Mouse (Mus musculus): ENCODE results near the gene Tenm2. TPM values are rescaled to one million over a fixed set of nuclear protein-coding genes. Genes with fewer than 3 reads are reported as not detected.

The Tenm2 gene
- total and polyA plus RNA-seq, 3 experiments, result not detected

DNA sequence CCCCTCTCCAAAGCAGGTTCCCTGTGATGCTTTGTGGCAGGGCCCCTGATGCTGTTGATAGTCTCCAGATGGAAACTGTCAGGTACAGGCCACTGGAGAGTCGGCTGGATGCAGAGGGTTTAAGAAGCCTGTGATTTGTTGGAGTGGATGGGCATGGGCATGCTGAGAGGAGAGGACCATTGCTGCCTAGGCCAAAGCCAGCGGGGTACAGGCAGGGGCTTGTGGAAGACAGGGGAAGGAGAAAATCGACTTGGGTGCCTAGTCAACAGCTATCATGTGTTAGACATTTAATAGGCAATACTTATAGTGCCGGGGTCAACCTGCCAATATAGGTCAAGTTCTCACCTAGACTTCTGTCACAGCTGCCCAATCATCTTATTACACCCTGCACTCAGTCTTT, 926.4 kb downstream of the Tenm2 start:
- no peak overlapping the region for H3K27ac ChIP-seq (ENCODE audit: insufficient read depth, low read depth)
- no peak overlapping the region for H3K4me2 ChIP-seq (ENCODE audit: insufficient read depth, low read depth, poor library complexity, severe bottlenecking)
- no peaks in the 10 kb centered on the region for H3K79me2 ChIP-seq (replicated peaks; ENCODE audit: control insufficient read depth, extremely low read depth, insufficient read depth, poor library complexity, severe bottlenecking)
- peaks cover 85% of the 10 kb centered on the region for H3K9me3 ChIP-seq (replicated peaks; ENCODE audit: low read length)
- DNase-seq (ENCODE audit: extremely low read depth), result no peak
- in situ Hi-C loops (cut with MboI; ENCODE audit: low pct_ligation_motif_present, low pct_unique_long_range_greater_than_20kb, low sequenced_read_pairs) (no loop called here), dilution Hi-C loops (cut with MboI; ENCODE audit: extremely low pct_ligation_motif_present, extremely low pct_unique_long_range_greater_than_20kb, low sequenced_read_pairs) (no loop called here)
- TF ChIP-seq CHD2 (IDR thresholded peaks at IDR 0.05; ENCODE audit: low read length), result no peak
- TF ChIP-seq RAD21 (IDR thresholded peaks at IDR 0.05; ENCODE audit: low read depth, low read length), result no peak
- TF ChIP-seq PAX5 (IDR thresholded peaks at IDR 0.05; ENCODE audit: low read length), result no peak
- TF ChIP-seq IRF4 (IDR thresholded peaks at IDR 0.05; ENCODE audit: low read depth, low read length), result no peak
- no peak for TF ChIP-seq MAZ (IDR thresholded peaks at IDR 0.05; ENCODE audit: low read depth, low read length)
- TF ChIP-seq SIN3A (IDR thresholded peaks at IDR 0.05; ENCODE audit: low read length), result no peak
- no peak for TF ChIP-seq ZNF384 (IDR thresholded peaks at IDR 0.05; ENCODE audit: low read depth, low read length)
- no peak for TF ChIP-seq HCFC1 (IDR thresholded peaks at IDR 0.05; ENCODE audit: low read depth, low read length)
- no peak for TF ChIP-seq ETS1 (conservative IDR thresholded peaks at IDR 0.05; ENCODE audit: low read depth, low read length)
- TF ChIP-seq ELF1 (IDR thresholded peaks at IDR 0.05; ENCODE audit: low read depth, low read length), result no peak
- TF ChIP-seq GABPA (IDR thresholded peaks at IDR 0.05; ENCODE audit: insufficient replicate concordance, low read depth, low read length), result no peak
- no peak for TF ChIP-seq ZKSCAN1 (IDR thresholded peaks at IDR 0.05; ENCODE audit: borderline replicate concordance, low read depth, low read length)
- TF ChIP-seq E2F4 (IDR thresholded peaks at IDR 0.05; ENCODE audit: insufficient replicate concordance, low read depth, low read length), result no peak
- H3K36me3 ChIP-seq (replicated peaks in 1 of 2; ENCODE audit: control insufficient read depth in 1 of 2, insufficient read depth in 1 of 2, low read length in 1 of 2), result no peaks in the 10 kb centered on the region
- H3K9ac ChIP-seq (ENCODE audit: insufficient read depth, low read depth), result no peak overlapping the region
- H3K27me3 ChIP-seq (replicated peaks), result no peaks in the 10 kb centered on the region
- no peaks in the 10 kb centered on the region for H3K4me1 ChIP-seq (ENCODE audit: control insufficient read depth in 1 of 2, insufficient read depth in 2 of 2)
- H3K4me3 ChIP-seq (replicated peaks in 1 of 3; ENCODE audit: low read depth in 2 of 3, low read length in 2 of 3, poor library complexity in 1 of 3), result no peak overlapping the region

DNA sequence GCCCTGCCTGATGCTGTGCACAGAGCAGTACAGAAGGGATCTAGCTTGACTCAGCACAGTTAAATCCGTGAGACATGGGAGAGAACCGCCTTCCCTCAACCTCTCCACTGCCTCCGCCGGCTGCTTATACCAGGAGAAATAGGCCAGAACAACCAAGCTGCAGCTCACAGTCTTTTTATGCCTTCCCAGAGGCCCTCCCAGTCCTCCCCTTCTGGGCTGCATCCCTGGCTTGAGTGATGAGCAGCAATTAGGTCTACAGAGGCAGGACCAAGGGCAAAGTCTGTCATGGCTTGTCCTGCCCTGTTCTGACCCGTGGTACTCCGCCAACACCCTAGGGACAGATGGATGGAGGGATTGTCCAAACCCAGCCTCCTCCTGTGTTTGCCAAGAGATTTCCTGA, 928.5 kb downstream of the Tenm2 start:
- no peak overlapping the region for H3K9ac ChIP-seq (ENCODE audit: insufficient read depth, low read depth)
- no peak for TF ChIP-seq ZNF384 (IDR thresholded peaks at IDR 0.05; ENCODE audit: low read depth, low read length)
- TF ChIP-seq CHD1 (IDR thresholded peaks at IDR 0.05; ENCODE audit: low read depth, low read length), result no peak
- no peak for TF ChIP-seq POLR2A (IDR thresholded peaks at IDR 0.05; ENCODE audit: low read depth, low read length)
- TF ChIP-seq PAX5 (IDR thresholded peaks at IDR 0.05; ENCODE audit: low read length), result no peak
- TF ChIP-seq E2F4 (IDR thresholded peaks at IDR 0.05; ENCODE audit: insufficient replicate concordance, low read depth, low read length), result no peak
- no peak for TF ChIP-seq SMC3 (IDR thresholded peaks at IDR 0.05; ENCODE audit: low read depth, low read length)
- TF ChIP-seq JUND (conservative IDR thresholded peaks at IDR 0.05; ENCODE audit: low read depth, low read length), result no peak
- H3K9me3 ChIP-seq (replicated peaks; ENCODE audit: low read length), result peaks cover 83% of the 10 kb centered on the region
- no peak overlapping the region for H3K4me3 ChIP-seq (replicated peaks in 1 of 3; ENCODE audit: low read depth in 2 of 3, low read length in 2 of 3, poor library complexity in 1 of 3)
- in situ Hi-C loops (cut with MboI; ENCODE audit: low pct_ligation_motif_present, low pct_unique_long_range_greater_than_20kb, low sequenced_read_pairs) (no loop called here), dilution Hi-C loops (cut with MboI; ENCODE audit: extremely low pct_ligation_motif_present, extremely low pct_unique_long_range_greater_than_20kb, low sequenced_read_pairs) (no loop called here)
- no peaks in the 10 kb centered on the region for H3K4me1 ChIP-seq (ENCODE audit: control insufficient read depth in 1 of 2, insufficient read depth in 2 of 2)
- H3K79me2 ChIP-seq (replicated peaks; ENCODE audit: control insufficient read depth, extremely low read depth, insufficient read depth, poor library complexity, severe bottlenecking), result no peaks in the 10 kb centered on the region
- no peaks in the 10 kb centered on the region for H3K36me3 ChIP-seq (replicated peaks in 1 of 2; ENCODE audit: control insufficient read depth in 1 of 2, insufficient read depth in 1 of 2, low read length in 1 of 2)
- H3K27ac ChIP-seq (ENCODE audit: insufficient read depth, low read depth), result no peak overlapping the region
- no peaks in the 10 kb centered on the region for H3K27me3 ChIP-seq (replicated peaks)
- DNase-seq (ENCODE audit: extremely low read depth), result no peak
- H3K4me2 ChIP-seq (ENCODE audit: insufficient read depth, low read depth, poor library complexity, severe bottlenecking), result no peak overlapping the region
